Mouse (Mus musculus): ENCODE data around the gene Cfap61. TPM values are rescaled to one million over a fixed set of nuclear protein-coding genes. Genes with fewer than 3 reads are reported as not detected.

The Cfap61 gene
- polyA plus RNA-seq, 1 experiment: not detected

- Histone ChIP-seq H3K4me1 (ENCODE audit: control insufficient read depth, insufficient read depth, low read length) (no peaks in the 10 kb centered on the region), H3K4me3 (ENCODE audit: insufficient read depth, low read depth, low read length) (no peak overlapping the region), H3K27ac (ENCODE audit: insufficient read depth, low read depth, low read length) (no peak overlapping the region)
- WGBS: 92% methylated on average over 1 of the region's 1 CpGs
- TF ChIP-seq CTCF (IDR thresholded peaks at IDR 0.05; ENCODE audit: insufficient read depth, low read depth, low read length): no peak
- TF ChIP-seq POLR2A (IDR thresholded peaks at IDR 0.05; ENCODE audit: insufficient read depth, low read depth, low read length): no peak
These were observed 152.8 kb downstream of the Cfap61 start for GRCm38 (mm10) chr2:146087411-146087810.

- Histone ChIP-seq H3K27ac (ENCODE audit: insufficient read depth, low read depth, low read length) (no peak overlapping the region), H3K4me3 (ENCODE audit: insufficient read depth, low read depth, low read length) (no peak overlapping the region), H3K4me1 (ENCODE audit: control insufficient read depth, insufficient read depth, low read length) (no peaks in the 10 kb centered on the region)
- WGBS: 59% methylated on average over 6 of the region's 6 CpGs
- TF ChIP-seq POLR2A (IDR thresholded peaks at IDR 0.05; ENCODE audit: insufficient read depth, low read depth, low read length) (no peak), CTCF (IDR thresholded peaks at IDR 0.05; ENCODE audit: insufficient read depth, low read depth, low read length) (no peak)
These were observed 154.6 kb downstream of the Cfap61 start for GRCm38 (mm10) chr2:146089157-146089692.

GRCm38 (mm10) chr2:146097532-146097931 is 162.9 kb downstream of the Cfap61 start:
- no peak overlapping the region for H3K27ac ChIP-seq (ENCODE audit: insufficient read depth, low read depth, low read length)
- 96% methylated on average over 5 of the region's 5 CpGs for WGBS
- H3K4me3 ChIP-seq (ENCODE audit: insufficient read depth, low read depth, low read length): no peak overlapping the region
- no peaks in the 10 kb centered on the region for H3K4me1 ChIP-seq (ENCODE audit: control insufficient read depth, insufficient read depth, low read length)
- TF ChIP-seq POLR2A (IDR thresholded peaks at IDR 0.05; ENCODE audit: insufficient read depth, low read depth, low read length): no peak
- no peak for TF ChIP-seq CTCF (IDR thresholded peaks at IDR 0.05; ENCODE audit: insufficient read depth, low read depth, low read length)

- no peak overlapping the region for H3K27ac ChIP-seq (ENCODE audit: insufficient read depth, low read depth, low read length)
- no peak for TF ChIP-seq POLR2A (IDR thresholded peaks at IDR 0.05; ENCODE audit: insufficient read depth, low read depth, low read length)
- TF ChIP-seq CTCF (IDR thresholded peaks at IDR 0.05; ENCODE audit: insufficient read depth, low read depth, low read length): no peak
- H3K4me1 ChIP-seq (ENCODE audit: control insufficient read depth, insufficient read depth, low read length): no peaks in the 10 kb centered on the region
- H3K4me3 ChIP-seq (ENCODE audit: insufficient read depth, low read depth, low read length): no peak overlapping the region
- WGBS: 69% methylated on average over 16 of the region's 16 CpGs
These were observed 164.5 kb downstream of the Cfap61 start for GRCm38 (mm10) chr2:146098853-146099717.

- no peak for TF ChIP-seq POLR2A (IDR thresholded peaks at IDR 0.05; ENCODE audit: insufficient read depth, low read depth, low read length)
- TF ChIP-seq CTCF (IDR thresholded peaks at IDR 0.05; ENCODE audit: insufficient read depth, low read depth, low read length): no peak
- Histone ChIP-seq H3K4me1 (ENCODE audit: control insufficient read depth, insufficient read depth, low read length) (no peaks in the 10 kb centered on the region), H3K4me3 (ENCODE audit: insufficient read depth, low read depth, low read length) (no peak overlapping the region), H3K27ac (ENCODE audit: insufficient read depth, low read depth, low read length) (no peak overlapping the region)
- 95% methylated on average over 3 of the region's 3 CpGs for WGBS
These were observed 165.3 kb downstream of the Cfap61 start for GRCm38 (mm10) chr2:146099838-146100237.

GRCm38 (mm10) chr2:146100489-146101060 is 166.0 kb downstream of the Cfap61 start:
- 85% methylated on average over 10 of the region's 10 CpGs for WGBS
- Histone ChIP-seq H3K4me3 (ENCODE audit: insufficient read depth, low read depth, low read length) (no peak overlapping the region), H3K4me1 (ENCODE audit: control insufficient read depth, insufficient read depth, low read length) (no peaks in the 10 kb centered on the region), H3K27ac (ENCODE audit: insufficient read depth, low read depth, low read length) (no peak overlapping the region)
- TF ChIP-seq CTCF (IDR thresholded peaks at IDR 0.05; ENCODE audit: insufficient read depth, low read depth, low read length) (no peak), POLR2A (IDR thresholded peaks at IDR 0.05; ENCODE audit: insufficient read depth, low read depth, low read length) (no peak)

GRCm38 (mm10) chr2:146102600-146102999 is 168.0 kb downstream of the Cfap61 start:
- no peak overlapping the region for H3K4me3 ChIP-seq (ENCODE audit: insufficient read depth, low read depth, low read length)
- 89% methylated on average over 3 of the region's 3 CpGs for WGBS
- no peak overlapping the region for H3K27ac ChIP-seq (ENCODE audit: insufficient read depth, low read depth, low read length)
- TF ChIP-seq CTCF (IDR thresholded peaks at IDR 0.05; ENCODE audit: insufficient read depth, low read depth, low read length) (no peak), POLR2A (IDR thresholded peaks at IDR 0.05; ENCODE audit: insufficient read depth, low read depth, low read length) (no peak)
- H3K4me1 ChIP-seq (ENCODE audit: control insufficient read depth, insufficient read depth, low read length): no peaks in the 10 kb centered on the region

GRCm38 (mm10) chr2:146105341-146105740 is 170.8 kb downstream of the Cfap61 start:
- H3K4me1 ChIP-seq (ENCODE audit: control insufficient read depth, insufficient read depth, low read length): no peaks in the 10 kb centered on the region
- 84% methylated on average over 6 of the region's 6 CpGs for WGBS
- no peak overlapping the region for H3K27ac ChIP-seq (ENCODE audit: insufficient read depth, low read depth, low read length)
- TF ChIP-seq POLR2A (IDR thresholded peaks at IDR 0.05; ENCODE audit: insufficient read depth, low read depth, low read length) (no peak), CTCF (IDR thresholded peaks at IDR 0.05; ENCODE audit: insufficient read depth, low read depth, low read length) (no peak)
- H3K4me3 ChIP-seq (ENCODE audit: insufficient read depth, low read depth, low read length): no peak overlapping the region

GRCm38 (mm10) chr2:146107980-146108379 is 173.4 kb downstream of the Cfap61 start:
- WGBS: 96% methylated on average over 4 of the region's 4 CpGs

More at GRCm38 (mm10) chr2:146107980-146108379, 173.4 kb downstream of the Cfap61 start:
- no peak overlapping the region for H3K27ac ChIP-seq (ENCODE audit: insufficient read depth, low read depth, low read length)
- H3K4me1 ChIP-seq (ENCODE audit: control insufficient read depth, insufficient read depth, low read length): no peaks in the 10 kb centered on the region
- H3K4me3 ChIP-seq (ENCODE audit: insufficient read depth, low read depth, low read length): no peak overlapping the region
- no peak for TF ChIP-seq CTCF (IDR thresholded peaks at IDR 0.05; ENCODE audit: insufficient read depth, low read depth, low read length)
